Mouse (Mus musculus): ENCODE results near the gene Armt1.
"Not testable (repeated sequence)": the region's sequence is repeated elsewhere in the genome, so short reads cannot be mapped to it uniquely, and the experiment has no call there.

The Armt1 gene

GRCm38 (mm10) chr10:4432123-4432931 is at the start of gene Armt1, which contains the start of gene Rmnd1:
Gene Armt1, plus strand, starts transcription at chr10:4432467.
Gene Rmnd1, minus strand, starts transcription at chr10:4432388.
- peak; percentile 96 for DNase-seq

- DNase-seq = no peak
Measured at GRCm38 (mm10) chr10:4384244-4384643, 48.0 kb upstream of the Armt1 start.

GRCm38 (mm10) chr10:4386609-4387591 is 45.4 kb upstream of the Armt1 start:
- peak; percentile 97 for DNase-seq

- DNase-seq = peak; percentile 75
Measured at GRCm38 (mm10) chr10:4387701-4388383, 44.4 kb upstream of the Armt1 start, which contains the start of gene Zbtb2. Gene Zbtb2, minus strand, starts transcription at chr10:4388108.

GRCm38 (mm10) chr10:4388384-4388745 is 43.9 kb upstream of the Armt1 start:
- DNase-seq = no peak

GRCm38 (mm10) chr10:4389036-4389435 is 43.2 kb upstream of the Armt1 start:
- no peak for DNase-seq

GRCm38 (mm10) chr10:4389461-4390112 is 42.7 kb upstream of the Armt1 start:
- no peak for DNase-seq

GRCm38 (mm10) chr10:4390550-4390949 is 41.7 kb upstream of the Armt1 start:
- no peak for DNase-seq

GRCm38 (mm10) chr10:4391076-4391475 is 41.2 kb upstream of the Armt1 start:
- DNase-seq = no peak

GRCm38 (mm10) chr10:4391851-4392250 is 40.4 kb upstream of the Armt1 start:
- DNase-seq = peak; percentile 53

- no peak for DNase-seq
Measured at GRCm38 (mm10) chr10:4395321-4395720, 36.9 kb upstream of the Armt1 start.

- DNase-seq = no peak
Measured at GRCm38 (mm10) chr10:4398058-4398457, 34.2 kb upstream of the Armt1 start.

GRCm38 (mm10) chr10:4404895-4405491 is 27.3 kb upstream of the Armt1 start:
- peak; percentile 75 for DNase-seq

GRCm38 (mm10) chr10:4405511-4405910 is 26.8 kb upstream of the Armt1 start:
- DNase-seq = no peak

- DNase-seq = no peak
Measured at GRCm38 (mm10) chr10:4407191-4407590, 25.1 kb upstream of the Armt1 start.

GRCm38 (mm10) chr10:4425245-4425644 is 7.0 kb upstream of the Armt1 start:
- DNase-seq = peak; percentile 36

- DNase-seq = no peak
Measured at GRCm38 (mm10) chr10:4430399-4430798, 1.9 kb upstream of the Armt1 start.

- DNase-seq = peak; percentile 17
Measured at GRCm38 (mm10) chr10:4430826-4431225, 1.4 kb upstream of the Armt1 start.

GRCm38 (mm10) chr10:4431746-4432122 is 533 bp upstream of the Armt1 start:
- DNase-seq = no peak

GRCm38 (mm10) chr10:4432996-4433755 is 909 bp downstream of the Armt1 start:
- DNase-seq = peak; percentile 35

GRCm38 (mm10) chr10:4433871-4434270 is 1.6 kb downstream of the Armt1 start:
- DNase-seq = not testable (repeated sequence)

All from lung, postnatal 10 days (tissue).